Mouse (Mus musculus) left cerebral cortex, postnatal 36 days (tissue): ENCODE data around the gene Tmco1. TPM values are rescaled to one million over a fixed set of nuclear protein-coding genes. Genes with fewer than 3 reads are reported as not detected.

ENCODE experiments used
- DNase-seq, 2 experiments: peaks; one replicate each; pipeline ENCODE4 v3.0.0; 2021 to 2022; ENCODE audit warnings: low spot score in 2 of 2, mixed read lengths in 1 of 2
- intact Hi-C: fragments of 180-260 bp; cut with DNase I; formaldehyde crosslinking; loops from one replicate; pipeline ENCODE4 v1.15.1; 2025
- total RNA-seq, 2 experiments: library from RNA; stranded (reverse); gene quantifications; 2 replicates each; pipeline ENCODE4 v1.2.3; 2021

The Tmco1 gene
- total RNA-seq, result 10 to 100 TPM; 42.6 to 46.5 TPM

DNA sequence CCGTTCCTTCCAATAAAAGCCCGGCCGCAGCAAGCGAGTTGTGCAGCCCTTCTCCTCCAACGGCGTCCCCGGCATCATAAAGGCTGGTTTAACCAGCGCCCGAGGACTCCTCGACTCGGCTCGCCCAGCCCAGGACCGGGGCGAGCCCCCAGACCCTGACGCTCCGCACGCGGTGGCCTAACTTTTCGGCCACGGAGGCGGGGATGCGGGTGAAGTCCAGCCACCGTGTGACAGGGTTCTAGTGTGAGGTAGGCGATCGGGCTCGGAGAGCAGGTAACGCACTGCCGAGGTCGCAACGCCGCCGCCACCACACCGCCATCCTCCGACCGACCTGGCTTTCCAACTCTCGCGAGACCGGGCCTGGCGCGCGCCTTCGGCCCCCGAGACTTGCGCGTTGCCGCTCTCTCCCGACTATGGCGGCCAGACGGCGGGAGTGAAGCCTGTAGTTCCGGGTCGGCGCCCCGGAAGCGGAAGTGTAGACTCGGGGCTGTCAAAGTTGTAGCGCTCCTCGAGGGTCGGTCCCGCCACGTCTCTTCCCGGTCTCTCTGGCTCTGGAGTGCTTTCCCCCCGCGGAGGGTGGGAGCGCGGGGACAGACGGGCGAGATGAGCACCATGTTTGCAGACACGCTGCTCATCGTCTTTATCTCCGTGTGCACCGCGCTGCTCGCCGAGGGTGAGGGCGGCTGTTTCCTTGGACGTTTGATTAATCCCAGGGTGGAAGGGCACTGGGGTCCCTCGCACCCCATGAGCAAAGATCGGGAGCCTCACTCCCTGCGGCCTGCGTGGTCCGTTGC lies at the start of gene Tmco1:
Tmco1 (plus strand) TSS at position 118 of the 794 bp plus-strand sequence.
- DNase-seq, result peak; percentile 97 to 98
- intact Hi-C loops, result loop anchor here (5.0 kb wide), 1 partner anchor 86 kb away; no protein-coding TSS in a partner anchor

DNA sequence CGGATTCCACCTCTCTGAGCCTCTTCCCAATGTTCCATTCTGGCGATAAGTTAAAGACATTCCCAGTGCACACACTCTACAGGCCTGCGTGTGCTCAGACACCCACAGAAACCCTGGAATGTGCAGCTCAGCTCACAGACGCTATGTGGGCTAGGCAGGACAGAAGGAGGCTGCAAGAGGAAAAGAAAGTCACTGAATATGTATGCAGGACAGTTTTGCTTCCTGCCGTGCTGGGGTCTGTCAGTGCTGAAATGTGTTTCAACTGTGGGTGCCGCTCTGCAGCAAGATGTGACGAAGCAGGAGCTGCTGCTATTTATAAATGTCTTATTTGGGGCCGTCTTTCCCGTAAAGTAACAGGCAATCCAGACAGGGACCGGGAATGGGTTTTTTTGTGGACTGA lies 48.5 kb upstream of the Tmco1 start:
- intact Hi-C loops, result no loop called here
- peak; percentile 78 to 84 for DNase-seq

DNA sequence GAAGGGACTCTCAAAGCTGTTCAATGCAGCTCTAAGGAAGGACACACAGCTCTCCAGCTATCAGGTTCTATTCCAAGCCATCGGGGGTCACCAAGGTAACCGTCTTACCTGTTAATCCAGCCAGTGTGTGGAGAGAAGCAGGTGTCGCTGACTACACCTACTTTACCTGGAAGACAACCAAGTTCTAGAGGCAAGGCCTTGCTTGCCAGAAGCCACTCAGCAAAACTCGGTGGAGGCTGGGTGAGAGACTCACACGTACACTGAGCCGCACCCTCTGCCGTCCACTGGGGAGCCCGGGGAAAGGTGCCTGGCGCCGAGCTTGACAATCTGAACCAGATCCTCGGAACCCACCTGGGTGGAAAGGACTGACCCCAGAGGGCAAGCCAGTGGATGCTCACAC lies 46.4 kb upstream of the Tmco1 start:
- DNase-seq, result no peak
- intact Hi-C loops, result no loop called here

DNA sequence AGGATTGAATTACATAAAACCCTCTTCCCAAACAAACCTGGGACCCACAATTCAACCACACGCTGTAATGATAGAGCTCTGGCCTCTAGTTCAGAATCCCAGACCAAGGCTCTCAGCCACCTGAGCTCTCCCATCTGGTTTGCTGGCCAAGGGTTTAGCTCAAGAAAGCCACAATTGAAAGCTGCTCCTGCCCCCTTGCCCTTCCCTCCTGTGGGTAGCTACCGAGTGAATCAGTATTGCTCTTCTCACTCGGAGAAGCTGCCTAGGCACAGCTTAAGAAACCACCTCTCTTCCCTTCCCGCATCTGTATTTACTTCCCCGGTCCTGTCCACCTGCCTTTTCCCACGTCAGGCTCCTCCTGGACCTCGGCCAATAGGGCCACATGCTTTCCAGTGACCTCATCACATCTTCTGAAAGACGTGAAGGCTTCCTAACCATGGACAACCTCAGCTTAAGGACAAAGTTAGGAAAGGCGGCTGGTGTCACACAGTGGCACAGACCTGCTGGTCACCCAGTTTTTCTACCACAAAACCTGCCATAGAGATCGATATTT lies 45.6 kb upstream of the Tmco1 start:
- DNase-seq, result no peak
- intact Hi-C loops, result no loop called here

DNA sequence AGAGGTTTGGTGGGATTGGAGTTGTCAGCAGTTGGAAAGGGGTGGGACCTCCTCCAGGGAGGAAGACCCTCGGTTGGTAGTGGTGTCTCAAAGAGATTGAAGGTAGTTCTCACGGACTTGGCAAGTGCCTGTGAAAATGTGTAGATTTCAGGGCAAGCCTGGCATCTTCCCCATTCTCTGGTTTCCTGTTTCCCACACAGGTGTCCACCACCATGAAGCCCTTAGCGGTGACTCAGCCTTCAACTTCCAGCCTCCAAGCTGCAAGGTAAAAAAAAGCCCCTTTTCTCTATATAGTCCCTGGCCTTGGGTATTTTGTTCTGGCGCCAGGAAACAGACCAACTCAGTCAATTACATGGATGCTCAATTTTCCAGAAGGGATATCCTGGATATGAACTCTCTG lies 42.8 kb upstream of the Tmco1 start:
- intact Hi-C loops, result no loop called here

DNA sequence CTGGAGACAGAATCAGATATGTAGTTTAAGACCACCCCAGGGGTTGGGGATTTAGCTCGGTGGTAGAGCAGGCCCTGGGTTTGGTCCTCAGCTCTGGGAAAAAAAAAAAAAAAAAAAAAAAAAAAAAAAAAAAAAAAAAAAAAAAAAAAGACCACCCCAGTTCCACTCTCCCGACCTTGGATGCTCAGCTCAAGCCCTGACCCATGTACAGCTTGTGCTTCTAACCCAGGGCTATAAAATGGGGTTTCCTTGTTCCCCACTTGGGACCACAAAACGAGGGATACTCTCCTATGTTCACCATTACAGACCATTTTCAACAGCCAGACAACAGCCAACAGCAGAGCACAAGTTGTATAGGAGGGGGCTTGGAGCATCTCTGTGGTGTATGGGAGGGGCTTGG lies 41.5 kb upstream of the Tmco1 start:
- DNase-seq, result no peak
- intact Hi-C loops, result no loop called here

More for the DNA sequence above, 42.8 kb upstream of the Tmco1 start:
- no peak for DNase-seq

DNA sequence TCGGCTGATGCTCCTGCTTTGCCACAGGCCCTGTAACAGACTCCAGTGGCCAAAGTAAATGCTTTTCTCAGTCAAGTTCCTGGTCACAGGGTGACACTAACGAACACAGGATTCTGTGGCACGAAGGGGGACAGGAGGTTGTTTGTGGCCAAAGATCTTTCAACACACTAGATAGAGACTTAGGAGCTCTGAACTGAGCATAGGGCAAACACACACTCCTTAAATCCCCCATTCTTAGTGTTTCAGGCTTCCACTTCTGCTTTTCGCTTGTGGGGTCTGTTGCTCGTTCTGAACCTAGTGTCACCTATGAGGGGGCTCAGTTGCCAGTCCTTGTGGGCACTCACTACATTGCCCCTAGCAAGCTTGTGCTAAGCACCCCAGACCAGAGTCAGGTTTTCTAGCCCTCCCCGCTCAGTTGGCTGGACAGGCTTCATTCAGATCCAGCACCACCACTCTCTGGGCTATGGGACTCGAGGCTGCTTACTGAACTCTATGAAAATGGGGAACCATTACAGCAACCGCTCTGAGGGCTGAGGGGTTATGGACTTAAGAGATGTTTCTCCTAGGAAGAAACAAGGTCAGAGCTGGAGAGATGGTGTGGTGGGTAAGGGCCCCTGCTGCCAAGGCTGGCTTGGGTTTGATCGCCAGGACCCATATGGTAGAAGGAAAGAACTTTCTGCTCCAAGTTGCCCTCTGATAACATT lies 39.7 kb upstream of the Tmco1 start:
- intact Hi-C loops, result no loop called here
- DNase-seq, result no peak

DNA sequence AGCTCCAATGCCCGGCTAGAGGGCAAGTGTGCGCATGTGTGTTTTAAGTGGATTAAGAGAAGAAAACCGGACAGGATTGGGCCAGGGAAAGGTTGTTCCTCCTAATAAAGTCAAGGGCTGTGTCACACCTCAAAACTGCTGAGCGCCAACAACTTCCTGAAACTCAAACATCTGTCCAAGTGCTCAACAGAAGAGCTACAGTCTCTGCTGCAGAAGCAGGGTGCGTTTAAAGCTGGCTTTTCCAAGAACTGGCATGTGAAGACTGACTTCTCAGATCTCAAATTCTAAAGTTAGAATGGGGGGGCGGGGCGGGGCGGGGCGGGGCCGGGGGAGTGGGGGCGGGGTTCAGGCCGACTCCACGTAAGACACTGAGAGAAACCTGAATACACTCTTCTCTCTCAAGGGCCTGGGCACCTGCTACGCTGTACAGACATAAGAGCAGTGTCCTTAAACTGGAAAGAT lies 38.8 kb upstream of the Tmco1 start:
- intact Hi-C loops, result no loop called here
- DNase-seq, result no peak

DNA sequence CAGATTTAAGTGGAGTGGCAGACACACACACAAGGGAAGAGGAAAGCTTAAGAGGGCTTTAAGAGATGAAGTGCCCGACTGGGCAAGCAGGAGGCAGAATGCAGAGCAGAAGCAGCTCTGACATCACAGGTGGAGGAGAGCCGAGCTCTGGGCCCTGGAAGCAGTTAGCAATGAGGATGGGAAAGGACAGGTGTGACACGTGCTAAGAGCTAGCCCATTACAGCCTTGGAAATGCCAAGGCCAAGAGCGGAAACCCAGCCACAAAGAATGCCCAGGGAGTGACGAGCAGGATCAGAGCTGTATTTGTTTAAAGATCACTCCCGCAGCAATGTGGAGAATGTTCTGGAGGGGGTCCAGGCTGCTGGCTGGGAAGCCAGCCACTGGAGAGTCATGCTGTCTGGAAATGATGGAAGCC lies 38.3 kb upstream of the Tmco1 start:
- peak; percentile 69 to 71 for DNase-seq
- intact Hi-C loops, result no loop called here

DNA sequence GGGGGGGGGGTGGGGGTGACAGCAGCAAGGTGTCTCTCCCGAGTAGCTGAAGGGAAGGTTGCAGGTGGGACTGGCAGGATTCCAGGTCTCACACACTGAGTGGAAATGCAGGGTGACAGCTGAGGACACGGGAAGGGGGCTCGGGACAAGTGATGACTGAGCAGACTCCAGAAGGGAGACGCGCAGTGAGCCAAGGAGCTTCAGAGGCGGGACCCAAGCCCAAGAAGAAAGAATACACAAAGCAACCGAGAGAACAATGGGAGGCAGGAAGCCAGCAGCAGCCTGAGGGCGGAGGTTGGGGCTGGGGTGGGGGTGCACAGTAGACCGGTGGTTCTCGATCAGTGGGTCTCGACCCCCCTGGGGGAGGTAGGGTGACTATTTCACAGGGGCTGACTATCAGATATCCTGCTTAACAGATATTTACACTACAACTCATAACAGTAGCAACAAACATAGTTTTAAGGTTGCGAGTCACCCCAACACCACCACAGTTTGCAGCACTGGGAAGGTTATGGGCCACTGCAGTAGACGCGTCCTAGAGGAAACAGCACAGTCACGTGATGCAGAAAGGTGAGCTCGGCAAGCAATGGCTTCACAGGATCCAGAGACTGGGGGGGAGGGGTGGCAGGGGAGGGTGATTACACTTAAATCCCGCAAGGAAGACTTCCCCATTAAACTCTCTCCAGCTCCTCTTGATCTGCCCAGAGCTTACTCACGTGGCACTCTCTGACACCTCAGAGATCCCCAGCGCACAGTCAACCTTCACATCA lies 37.7 kb upstream of the Tmco1 start:
- DNase-seq, result no peak
- intact Hi-C loops, result no loop called here

DNA sequence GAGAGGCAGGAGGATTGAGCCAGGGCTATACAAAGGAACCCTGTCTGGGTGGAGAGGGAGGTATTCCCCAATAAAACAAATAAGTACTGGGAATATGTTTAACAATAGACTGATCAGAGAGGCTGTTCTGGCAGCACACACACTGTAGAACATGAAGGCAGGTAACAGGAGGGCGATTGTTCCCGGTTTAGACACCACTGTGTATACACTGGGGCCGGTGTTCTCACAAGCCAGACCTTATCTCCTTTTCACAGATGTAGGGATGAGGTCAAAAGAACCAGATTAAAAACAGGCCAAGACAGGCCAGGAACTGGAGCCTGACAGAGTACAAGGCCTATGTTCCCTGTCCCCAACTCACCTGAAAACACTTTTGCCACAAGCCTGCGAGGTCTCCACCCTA lies 36.9 kb upstream of the Tmco1 start:
- no peak for DNase-seq
- intact Hi-C loops, result no loop called here

DNA sequence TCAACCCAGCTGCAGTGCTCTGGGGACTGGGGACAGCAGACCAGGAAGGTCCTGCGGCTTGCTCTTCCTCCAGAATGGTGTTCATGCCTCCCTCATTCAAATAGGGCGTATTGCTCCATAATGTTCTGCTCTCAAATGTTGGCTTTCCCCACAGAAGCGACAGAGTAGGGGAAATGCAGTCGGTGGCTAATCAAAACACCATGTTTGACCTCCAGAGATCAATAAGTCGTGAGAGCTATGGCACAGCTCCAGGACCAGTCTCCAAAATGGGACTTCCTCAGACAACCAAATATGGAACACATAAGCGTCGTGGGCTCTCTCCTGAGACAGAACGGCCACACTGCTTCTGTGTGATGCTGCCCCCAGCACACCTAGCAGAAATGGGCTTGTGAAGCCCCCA lies 36.3 kb upstream of the Tmco1 start:
- intact Hi-C loops, result no loop called here
- DNase-seq, result no peak

DNA sequence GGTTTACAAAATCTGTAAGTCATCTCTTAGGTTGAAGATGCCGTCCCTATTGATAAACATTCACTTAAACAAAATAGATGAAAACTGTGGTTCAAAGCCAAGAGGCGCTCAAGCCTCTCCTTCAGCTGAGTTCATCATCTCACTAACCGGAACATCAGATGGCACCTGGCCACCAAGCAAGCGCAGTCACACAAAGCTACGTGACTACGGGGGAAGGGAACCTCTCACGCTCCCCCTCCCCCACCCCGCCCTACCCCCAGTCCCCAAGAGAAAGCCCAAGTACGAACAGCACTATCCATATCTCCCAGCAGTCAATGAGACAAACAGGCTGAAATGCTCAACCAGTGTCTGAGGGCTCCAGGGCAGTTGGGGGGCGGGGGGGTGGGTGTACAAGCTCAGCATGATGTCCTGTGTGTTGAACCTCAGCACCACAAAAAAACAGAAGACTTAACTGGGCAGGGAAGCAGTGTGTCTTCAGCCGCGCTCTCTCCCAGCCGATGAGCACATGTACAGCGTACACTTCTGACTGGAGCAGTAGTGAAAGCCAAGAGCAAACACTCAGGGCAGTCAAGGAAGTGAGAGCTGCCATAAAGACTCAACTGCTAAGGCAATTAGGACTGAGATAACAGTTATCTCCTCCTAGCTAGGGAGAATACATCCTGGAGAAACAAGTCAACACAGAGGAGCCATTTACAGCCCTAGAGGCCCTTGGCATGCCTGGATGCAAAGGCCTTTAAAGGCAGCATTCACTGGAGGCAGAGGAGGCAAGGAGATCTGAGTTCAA lies 34.6 kb upstream of the Tmco1 start:
- intact Hi-C loops, result no loop called here

DNA sequence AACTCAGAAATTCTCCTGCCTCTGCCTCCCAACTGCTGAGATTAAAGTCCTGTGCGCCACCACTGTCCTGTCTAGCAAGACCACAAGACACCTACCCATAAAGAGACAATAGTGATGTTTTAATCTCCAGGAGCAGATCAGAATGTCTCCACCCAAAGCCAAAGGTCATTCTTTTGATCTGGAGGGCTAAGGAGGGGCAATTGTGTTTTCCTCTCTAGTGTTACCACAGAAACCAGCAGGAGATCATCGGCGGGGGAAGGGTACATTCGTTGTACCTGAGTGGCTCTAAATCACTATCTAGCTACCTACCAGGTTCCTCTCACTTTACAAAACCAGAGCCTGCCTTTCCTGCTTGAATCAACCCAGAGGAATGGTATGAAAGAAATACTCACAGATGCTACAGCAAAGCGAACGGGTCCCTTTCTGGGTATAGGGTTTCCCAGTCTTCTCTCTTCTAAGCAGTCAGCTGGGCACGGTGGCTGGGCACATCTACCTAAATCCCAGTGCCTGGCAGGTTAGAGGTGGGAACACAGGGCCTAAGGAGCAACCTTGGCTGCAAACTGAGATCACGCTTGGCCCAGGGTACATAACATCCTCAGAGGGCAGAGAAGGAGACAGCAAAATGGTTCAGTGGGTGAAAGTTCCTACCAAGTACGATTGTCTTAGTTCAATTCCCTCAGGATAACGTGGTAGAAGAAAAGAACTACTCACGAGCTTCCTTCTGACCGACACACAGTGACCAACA lies 33.4 kb upstream of the Tmco1 start:
- DNase-seq, result no peak
- intact Hi-C loops, result no loop called here

More for the DNA sequence above, 34.6 kb upstream of the Tmco1 start:
- DNase-seq, result no peak

DNA sequence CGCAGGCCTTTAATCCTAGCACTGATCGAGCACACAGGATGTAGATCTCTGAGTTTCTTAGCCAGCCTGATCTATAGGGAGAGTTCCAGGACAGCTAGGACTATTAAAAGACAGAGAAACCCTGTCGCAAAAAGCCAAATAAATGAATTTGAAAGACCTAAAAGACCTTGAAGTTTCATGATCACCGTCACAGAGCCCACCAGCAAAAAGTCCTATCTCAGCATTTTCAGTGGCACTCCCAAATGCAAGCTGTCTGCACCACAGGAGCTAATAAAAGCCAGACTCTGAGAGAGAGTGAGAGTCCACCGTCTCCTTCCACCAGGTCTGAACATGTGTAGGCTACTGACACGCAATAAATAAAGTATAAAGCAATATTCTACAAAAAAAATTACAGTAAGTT lies 29.8 kb upstream of the Tmco1 start:
- intact Hi-C loops, result no loop called here
- DNase-seq, result no peak

DNA sequence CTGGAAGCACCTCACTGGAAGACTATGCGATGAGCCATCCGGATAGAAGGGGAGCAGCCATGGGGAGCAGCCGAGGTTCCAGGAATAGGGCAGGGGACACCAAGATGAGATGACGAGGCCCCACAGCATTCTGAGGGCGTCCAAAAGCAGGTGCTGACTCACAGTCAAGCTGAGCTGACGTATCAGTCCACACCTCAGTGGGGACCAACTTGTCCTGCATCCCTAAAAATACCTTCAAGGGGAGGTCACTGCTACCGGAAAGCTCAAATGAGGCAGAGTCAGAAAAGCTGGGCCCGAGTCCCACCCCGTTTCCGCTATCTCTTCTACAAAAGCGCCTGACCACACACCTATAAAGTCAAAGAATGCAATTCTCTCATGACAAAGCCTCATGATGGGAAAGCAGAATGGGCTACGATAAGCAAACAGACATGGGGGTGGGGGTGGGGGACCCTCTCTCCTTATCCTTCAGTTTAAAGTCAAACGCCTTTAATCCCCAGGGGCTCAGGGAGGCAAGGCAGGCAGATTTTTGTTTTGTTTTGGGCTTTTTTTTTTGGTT lies 28.9 kb upstream of the Tmco1 start:
- intact Hi-C loops, result no loop called here
- DNase-seq, result no peak

DNA sequence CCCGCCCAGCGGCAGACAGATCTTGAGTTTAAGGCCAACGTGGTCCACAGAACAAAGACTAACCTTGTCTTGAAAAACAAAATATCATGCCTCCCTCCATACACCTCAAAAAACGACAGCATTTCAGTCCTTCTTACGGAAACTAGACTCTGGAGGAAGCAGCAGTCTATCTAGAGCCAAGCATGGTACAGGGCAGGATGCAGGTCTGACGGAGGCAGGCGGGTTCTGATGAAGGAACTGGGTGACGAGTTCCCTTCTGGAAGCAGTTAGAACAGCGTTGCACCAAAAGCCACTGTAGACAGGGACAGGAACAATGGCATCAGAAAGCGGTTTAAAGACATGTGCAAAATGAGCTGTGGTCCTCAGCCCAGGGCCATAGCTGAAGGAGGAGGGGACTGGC lies 28.1 kb upstream of the Tmco1 start:
- intact Hi-C loops, result loop anchor here (5.0 kb wide), 1 partner anchor 38 kb away; no protein-coding TSS in a partner anchor
- no peak for DNase-seq

DNA sequence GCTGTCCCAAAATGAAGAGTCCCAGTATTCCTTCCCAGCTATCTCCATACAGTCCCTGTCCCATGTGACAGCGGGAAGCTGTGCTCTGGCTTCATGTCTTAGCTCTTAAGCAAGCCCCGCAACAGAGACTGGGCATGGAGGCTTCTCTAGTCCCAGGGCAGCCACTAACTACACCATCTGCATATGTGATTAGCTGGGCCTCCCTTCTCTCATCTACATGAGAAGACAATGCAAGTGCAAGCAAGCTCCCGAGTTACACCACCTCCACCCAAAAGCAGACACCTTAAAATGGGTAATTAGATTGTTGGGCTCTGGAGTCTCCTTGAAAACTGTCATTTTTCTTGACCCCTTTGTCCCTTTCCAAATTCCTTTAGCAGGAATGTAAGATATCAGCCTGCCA lies 26.1 kb upstream of the Tmco1 start:
- no peak for DNase-seq
- intact Hi-C loops, result loop anchor here (5.0 kb wide), 1 partner anchor 40 kb away; no protein-coding TSS in a partner anchor
